Mouse (Mus musculus) left cerebral cortex, adult 11 months (tissue): ENCODE data around the gene Rln3.

ENCODE experiments used
- DNase-seq: peaks from one replicate; pipeline ENCODE4 v3.0.0; 2022; ENCODE audit warnings: low spot score

The Rln3 gene

DNA sequence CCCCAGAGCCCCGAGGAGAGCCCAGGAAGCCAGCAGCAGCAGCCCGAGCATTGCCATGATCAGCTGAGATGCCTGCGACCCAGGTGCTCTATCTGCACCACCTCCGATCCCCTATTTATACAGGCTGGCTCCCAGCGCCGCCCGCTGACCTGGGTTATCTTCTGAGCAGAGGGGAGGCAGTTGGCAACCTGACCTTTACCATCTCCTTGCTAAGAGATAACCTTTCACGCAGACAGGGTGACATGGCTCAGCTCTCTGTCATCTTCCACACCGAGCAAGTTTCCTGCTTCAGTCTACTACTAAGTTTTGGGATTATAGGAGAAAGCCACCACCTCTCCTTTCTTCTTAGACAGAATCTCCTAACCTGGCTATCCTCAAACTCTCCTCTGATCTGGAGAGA is at the start of gene Rln3:
Rln3 (minus strand) TSS at position 101 of the 400 bp plus-strand sequence.
- no peak for DNase-seq

DNA sequence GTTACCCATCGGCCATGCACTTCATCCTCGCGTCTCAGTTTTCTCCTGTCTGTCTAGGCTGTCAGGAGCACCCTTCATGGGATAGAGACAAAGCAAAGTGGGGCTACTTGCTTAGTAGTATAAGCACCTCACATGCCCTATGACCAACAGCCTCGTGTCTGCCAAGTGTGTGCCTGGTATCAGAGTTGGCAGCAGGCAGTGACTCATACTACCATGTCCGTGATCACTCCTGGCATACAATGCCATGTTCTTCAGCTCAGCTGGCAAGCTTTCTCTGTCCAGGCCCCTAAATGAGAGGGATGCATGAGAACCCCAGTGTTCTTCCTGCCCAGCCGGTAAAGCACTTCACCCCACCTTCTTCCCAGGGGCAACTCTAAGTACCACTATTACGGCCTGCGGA is 45.8 kb upstream of the Rln3 start:
- no peak for DNase-seq

DNA sequence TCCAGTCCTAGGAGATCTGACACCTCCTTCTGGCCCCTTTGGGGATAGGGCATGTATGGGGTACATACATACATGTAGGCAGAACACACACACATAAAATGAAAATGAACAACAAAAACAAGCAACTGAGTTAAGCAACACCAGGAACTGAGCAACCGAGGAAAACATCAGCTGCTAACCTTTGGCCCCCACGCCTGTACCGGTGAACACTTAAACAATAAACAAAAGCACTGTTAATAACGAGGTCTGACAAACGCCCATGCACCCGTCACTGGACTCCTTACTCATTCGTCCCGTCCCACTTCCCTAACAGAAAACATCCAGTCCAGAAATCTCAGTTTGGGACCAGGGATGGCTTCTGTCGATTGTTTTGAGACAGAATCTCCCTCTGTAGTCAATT is 44.5 kb upstream of the Rln3 start:
- DNase-seq = no peak

DNA sequence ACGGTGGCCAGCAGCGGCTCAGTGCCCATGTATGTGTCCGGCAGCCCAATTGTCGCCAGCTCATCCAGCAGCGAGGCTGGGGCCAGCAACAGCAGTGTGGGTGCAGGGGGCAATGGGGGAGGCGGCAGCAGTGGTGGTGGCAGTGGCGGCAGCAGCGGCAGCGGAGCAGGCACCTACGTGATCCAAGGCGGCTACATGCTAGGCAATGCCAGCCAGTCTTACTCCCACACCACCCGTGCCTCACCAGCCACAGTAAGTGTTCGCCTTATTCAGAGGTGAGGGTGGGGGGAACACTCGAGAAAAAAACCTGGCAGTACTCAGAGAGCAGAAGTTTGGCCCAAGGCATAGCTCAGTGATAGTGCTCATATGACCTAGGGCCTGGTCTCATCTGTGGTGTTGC is 43.0 kb upstream of the Rln3 start:
- DNase-seq = no peak

DNA sequence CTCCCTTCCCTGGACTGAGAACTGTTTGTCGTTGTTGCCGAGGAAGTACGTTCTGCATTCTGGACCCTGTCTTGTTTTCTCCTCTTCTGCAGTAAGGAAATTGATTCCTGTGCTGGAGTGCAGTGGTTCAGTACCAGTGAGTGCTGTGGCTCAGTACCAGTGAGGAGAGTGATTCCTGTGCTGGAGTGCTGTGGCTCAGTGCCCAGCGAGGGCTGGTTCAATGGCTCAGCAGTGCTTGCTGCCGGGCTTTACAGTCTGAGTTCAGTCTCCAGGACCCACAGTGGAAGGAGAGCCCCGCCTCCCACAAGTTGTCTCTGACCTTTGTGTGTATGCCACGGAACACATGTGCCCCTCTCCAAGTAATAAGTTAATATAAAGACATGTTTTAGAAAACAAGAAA is 42.4 kb upstream of the Rln3 start:
- no peak for DNase-seq

DNA sequence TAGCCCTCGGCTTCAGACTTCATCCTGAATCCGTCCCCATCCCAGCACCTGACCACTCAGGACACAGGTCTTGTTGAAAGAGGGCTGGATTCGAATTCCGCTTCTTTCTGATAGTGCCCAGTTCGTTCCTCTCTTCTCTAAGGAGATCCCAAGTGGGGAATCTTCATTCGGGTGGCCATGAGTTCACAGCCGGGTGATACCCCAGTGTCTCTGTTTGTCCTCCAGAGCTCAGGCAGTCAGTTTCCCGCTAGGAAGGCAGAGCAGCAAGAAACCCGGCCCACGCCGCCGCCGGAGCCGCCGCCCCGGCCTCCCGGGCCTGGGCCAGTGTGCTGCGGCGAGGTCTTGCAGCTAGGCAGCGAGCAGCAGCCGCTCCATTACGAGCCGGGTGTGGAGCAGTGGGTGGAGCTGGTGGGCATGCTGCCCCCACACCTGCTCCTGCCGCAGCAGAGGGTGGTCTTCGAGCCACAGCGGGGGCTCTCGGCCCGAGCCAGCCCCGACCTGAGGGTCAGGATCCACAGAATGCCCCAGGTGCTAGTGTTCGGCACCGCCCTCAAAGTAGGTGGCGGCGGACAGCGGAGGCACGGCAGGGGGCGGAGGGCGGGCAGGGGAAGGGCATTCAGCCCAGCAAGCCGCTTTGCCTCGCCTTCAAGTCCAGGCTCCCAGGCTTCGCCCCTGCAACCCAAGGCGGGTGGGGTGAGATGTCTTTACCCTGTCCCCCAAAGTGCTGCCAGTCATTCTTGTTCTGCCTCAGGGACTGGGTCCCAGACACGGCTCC is 39.7 kb upstream of the Rln3 start:
- DNase-seq = no peak

DNA sequence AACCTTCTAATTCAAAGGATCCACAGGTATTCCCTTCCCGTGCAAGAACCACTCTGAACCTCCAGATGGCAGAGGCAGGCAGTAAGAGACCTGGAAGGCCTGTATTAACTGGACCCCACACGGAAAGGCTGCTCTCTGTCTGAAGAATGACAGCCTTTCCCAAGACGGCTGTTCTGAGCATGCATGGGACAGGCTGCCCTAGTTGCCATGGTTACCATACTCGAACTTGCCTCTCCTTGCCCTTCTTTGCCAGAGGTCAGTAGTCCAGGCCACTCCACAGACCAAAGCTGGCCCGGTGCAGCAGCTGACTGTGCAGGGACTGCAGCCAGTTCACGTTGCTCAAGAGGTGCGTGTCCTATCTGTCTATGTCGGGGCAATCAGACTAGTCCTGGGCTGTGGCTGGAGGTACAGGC is 39.0 kb upstream of the Rln3 start:
- DNase-seq = no peak

DNA sequence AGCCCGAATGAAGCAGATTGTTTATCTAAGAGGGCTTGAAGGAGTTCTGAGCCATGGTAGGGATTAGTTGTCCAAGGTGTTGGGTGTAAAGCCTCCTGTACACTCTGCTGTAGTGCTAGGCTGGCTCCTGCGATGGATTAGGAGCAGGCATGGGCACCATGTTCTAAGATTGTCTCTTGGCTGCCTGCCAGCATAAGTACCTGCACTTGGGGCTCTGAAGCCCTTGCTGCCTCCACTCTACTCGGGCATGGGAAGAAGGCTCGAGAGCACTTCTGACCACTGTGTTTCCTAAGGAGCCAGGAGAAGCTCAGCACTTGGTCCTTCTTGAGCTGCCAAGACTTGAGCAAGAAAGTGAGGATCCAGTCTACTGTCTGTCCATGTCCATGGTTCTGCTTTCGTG is 34.4 kb upstream of the Rln3 start:
- no peak for DNase-seq

DNA sequence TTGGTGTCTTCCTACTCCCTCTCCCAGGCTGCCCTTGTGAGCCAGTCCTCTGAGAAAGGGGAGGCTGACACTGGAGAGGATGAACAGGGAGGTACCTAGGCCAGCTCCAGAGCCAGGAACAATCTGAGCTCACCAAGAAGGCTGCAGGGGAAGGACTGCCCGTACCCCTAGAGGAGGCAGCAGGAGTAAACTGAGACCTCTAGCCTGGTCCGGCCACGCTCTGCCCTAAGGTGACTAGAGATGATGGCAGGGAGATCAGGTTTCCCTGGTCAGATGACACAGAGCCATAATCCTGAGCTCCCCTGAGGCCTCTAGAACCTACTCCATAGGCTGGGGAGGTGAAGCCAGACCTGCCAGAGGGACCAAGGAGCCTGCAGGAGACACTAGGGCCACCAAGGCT is 32.0 kb upstream of the Rln3 start:
- no peak for DNase-seq

DNA sequence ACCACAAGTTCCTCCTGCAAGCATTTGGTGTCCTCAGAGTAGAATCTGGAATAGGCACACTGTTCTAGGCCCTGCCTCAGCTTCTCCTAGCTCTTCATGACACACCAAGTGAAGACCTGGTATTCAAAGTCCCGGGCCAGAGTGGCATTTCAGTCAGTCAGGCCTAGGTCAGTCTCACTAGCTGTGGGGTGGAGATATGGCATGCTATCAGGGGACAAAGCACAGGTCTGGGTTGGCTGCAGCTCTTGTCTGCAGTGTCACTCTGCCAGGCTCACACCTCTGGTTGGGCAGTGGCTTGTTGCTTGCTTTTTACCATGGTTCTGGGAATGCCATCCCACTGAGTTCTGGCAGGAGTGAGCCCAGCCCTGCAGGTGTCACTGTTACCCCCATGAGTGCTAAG is 31.6 kb upstream of the Rln3 start:
- DNase-seq = no peak

DNA sequence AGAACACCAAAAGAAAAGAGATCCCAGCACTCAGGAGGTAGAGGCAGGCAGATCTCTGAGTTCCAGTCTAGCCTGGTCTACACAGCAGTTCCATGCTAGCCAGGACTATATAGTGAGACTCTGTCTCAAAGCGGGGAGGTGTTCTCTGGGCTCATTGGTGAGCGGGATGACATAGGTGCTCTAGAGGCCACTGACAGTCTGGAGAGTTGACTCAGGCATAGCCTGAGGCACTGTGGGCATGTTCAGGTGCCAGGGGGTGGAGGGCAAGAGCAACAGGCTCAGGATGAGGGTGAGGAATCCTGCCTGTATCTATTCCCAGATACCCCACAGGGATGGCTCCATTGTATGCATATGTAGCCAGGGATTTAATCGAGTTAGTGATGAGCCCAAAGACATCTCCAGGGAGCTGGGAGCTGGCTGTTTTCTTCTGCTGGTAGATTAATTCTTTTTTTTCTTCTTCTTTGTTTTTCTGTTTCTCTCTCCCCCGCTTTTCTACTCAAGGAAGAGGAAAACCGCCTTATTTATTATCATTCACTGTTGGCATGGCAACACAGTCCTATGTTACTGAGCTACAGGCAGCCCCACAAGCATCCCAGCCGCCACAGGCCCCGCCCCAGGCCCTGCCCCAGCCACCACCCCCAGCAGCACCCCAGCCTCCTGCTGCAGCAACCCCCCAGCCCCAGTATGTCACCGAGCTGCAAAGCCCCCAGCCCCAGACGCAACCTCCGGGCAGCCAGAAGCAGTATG is 28.6 kb upstream of the Rln3 start:
- peak; percentile 31 for DNase-seq

DNA sequence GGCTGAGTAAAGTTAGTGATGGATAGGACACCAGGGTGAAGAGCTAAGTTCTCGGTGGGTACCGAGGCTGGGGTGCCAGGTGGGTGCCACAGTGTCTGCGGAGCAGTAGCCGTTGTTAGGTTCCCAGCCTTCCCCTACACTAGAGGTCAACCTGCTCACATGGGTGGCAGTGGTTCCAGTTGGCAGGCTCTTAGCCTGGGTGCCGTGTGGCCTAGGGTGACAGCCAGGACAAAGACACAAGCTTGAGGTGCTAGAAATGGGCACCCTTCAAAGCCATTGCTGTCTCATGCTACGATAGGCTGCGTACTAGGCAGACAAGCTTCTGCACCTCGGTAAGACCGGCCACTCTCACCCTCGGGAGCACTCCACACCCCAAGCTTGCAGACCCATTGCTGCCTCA is 27.5 kb upstream of the Rln3 start:
- DNase-seq = no peak

DNA sequence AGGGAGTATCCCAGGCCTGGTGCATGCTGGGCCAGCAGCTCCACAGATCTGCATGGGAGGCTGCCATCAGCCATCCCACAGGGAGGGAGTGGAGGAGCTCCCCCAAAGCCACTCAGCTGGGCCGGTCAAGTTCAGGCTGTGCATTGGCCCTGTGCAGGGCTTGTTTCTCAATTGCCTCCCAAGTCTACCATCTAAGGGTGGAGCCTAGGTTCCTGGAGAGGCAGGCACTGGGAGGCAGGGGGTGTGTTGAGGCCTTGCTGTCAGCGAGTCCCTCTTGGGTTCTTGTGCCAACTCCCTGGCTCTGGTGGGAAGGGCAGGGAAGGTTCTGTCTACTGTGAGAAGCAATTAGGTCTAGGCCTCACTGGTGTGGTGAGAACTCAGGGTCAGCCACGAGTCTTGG is 27.1 kb upstream of the Rln3 start:
- no peak for DNase-seq

DNA sequence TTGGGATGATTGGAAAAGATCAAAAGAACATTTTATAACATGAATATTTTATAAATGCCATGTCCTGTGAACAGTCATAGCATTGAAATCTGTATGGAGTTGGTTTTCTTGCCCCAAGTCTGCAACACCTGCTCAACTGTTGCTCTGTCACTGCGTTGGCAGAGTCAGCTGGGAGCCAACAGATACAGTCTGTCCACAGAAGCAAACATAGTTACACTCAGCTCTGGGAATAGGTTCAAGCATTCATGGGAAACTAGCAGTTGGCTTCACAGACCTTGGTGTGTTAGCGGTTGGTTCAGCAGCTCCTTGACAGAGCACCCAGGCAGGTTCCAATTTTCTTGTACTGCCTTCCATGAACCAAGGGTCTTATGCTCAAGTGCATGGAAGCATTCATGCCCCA is 25.9 kb upstream of the Rln3 start:
- peak; percentile 33 for DNase-seq

DNA sequence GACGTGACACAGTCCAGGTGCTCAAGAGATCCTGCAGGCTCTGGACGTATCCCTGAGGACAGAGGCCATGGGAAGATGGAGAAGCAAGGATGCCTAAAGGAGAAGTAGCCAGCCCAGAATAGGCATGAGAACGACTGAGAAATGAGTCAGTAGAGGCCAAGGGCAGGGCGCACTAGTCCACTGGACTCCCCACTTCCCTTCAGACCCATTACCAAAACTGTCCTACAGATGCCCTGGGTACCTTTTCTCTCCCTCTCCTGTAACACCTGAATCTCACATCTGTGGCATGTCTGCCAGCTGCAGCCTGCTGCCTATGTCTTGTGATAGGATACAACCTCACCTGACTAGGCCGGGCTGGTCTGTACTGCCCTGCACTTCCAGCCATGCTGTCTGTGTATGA is 25.4 kb upstream of the Rln3 start:
- no peak for DNase-seq

DNA sequence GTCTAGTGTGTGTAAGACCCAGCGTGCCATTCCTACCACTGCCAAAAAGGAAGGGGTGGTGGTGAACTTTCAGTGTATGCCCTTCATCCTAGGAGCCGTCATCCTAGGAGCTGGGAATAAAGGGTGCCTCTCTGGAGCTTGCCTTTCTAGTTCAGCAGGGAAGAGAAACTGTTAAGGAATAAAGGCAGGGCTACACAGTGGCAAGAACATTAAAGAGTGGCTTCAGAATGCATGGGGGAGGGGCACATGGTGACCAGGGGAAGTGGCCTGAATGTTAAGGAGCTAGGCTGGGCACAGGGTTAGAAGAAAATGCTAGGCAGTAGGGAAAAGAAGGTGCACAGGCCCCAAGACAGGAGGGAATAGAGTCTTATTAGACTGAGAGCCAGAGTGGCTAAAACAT is 24.9 kb upstream of the Rln3 start:
- DNase-seq = no peak

DNA sequence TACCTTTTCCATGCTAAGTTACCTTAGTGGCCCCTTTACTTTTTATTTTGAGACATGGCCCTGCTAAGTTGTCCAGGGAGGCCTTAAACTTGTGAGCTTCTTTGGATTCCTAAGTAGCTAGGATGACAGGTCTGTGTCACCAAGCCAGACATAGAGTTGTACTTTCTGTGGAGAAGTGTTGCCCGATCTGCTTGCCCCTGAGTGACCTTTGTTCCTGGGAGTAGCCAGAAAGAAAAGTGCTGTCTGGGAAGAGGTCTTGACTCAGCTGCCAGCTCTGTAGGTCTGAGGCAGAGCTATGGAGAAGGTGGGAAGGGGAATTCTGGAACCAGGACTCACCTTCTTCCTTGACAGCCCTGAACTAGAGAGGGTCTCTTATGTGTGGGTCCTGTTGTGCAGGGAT is 24.4 kb upstream of the Rln3 start:
- DNase-seq = no peak

DNA sequence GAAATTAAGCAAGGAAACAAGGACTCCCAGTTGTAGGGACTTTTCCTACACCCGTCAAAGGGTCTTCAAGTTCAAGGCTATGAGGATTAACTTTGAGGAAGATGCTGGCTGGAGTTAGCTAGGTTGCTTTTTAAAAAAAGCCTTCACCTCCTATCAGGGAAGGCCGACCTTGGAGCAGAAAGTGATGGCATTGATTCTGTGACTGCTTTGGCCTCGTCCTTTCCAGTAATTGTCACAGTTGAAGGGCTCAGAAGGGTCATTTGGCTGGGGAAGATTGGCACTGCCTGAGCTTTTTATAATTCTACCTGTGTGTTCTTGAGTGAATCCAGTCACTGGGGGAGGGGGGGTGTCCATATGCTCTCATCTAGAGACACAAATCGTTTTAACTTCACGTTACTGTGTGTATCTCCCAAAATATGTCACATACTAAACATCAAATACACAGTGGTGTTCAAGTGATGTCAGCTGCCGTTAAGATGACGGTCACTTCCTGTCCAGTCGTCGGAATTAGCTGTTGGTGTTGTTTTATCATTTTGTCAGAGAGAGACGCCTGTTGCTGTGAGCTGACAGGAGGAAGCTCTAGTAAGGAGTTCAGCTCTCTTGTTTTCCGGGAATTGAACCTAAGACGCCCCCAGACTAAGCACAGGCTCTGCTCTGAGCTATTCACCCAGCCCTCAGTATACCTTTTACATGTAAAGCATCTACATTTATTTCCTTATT is 23.7 kb upstream of the Rln3 start:
- no peak for DNase-seq

DNA sequence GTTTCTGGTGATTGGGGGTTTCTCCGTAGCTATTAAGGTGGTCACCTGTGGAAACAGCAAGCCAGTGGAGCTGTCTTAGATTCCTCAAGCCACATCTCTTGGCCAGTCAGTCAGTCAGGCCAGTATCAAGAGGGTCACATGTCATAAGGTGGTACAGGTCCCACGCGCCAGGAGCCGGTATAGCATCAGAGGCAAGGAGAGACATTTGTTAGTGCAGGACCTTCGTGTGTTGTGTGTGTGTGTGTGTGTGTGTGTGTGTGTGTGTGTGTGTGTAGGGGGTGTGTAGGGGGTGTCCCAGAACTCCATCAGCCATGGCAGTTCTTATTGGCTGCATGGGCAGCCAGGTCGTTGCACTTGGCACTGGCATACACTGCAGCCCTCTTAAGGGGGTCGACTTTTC is 23.1 kb upstream of the Rln3 start:
- DNase-seq = no peak

DNA sequence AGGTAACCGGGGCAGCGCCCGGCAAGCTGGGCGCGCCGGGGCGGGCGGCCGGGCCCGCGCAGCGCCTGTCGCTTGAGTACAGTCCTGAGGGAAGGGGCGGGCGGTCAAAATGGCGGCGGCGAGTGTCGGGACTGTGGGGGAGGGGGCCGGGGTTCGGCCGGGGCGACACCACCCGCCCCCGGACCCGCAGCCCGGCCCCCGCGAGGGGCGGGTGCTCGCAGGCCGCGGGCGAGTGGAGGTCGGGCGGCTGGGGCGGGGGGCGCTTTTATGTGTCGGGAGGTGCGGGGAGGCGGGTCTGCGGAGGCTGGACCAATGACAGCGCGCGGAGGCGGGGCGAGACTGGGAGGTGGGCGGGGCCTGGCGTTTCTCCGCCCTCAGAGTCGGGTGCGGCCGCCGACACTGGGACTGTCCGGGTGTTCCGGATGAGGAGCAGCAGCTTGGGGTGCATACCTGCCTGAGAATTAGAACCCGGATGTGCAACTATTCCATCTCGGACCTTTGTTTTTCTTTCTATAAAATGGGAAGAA is 22.3 kb upstream of the Rln3 start:
- peak; percentile 89 for DNase-seq

DNA sequence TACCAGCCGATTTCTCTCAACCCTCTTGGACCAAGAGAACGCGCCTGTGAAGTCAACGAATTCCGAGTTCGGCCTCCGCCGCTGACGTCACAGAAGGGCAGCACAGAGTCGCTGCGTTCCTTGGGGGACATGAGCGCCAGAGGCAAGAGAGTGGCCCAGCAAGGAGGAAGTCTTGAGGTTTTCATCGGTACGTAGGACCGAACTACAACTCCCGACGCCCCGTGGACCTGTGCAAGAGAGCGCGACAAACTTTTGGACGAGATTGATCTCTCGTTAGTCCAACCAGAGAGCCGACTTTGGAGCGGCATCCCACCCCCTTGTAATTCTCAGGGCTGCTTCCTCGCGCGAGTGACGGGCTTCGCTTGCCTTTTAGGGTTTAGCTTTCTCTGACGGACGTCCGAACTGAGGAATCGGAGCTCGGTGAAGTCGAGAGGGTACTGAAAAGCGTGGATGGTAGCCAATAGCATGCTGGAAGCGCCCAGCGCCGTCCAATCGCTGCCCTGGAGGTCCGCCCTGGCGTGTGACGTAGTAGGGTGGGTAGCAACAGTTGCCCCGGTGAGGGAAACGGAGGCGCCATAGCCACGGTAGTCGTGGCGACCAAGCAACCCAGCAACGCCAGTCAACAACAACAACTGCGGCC is 21.6 kb upstream of the Rln3 start, which contains the start of gene Rfx1:
Rfx1 (plus strand) TSS at position 544 of the 640 bp plus-strand sequence.
- DNase-seq = peak; percentile 100

DNA sequence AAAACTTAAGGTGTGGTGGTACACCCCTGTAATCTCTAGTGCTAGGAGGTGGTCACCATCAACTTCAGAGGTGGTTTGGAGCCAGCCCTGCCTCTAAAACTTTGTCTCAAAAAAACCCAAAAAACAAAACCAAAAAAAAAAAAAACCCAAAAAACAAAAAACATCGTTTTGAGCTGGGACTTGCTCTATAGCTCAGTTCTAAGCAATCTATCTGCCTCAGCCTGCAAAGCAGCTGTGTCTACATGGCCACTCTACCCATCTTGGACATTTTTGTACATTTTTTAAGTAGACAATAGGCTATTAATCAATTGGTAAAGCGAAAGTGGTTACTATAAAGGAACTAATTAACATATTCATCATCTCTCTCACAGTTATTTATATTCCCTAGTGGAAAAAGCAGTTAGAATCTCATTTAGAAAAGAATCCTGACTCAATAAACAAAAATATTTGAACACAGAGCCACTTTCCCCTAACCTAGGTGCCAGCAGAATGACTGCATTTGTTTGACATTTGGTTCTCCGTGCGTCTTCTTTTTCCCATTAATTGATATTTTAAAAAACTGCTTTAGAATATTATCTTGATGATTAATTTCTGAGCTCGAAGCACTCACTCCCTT is 20.8 kb upstream of the Rln3 start:
- no peak for DNase-seq
